Mouse (Mus musculus): Measurements from ENCODE around the gene Tcaim.

DNA sequence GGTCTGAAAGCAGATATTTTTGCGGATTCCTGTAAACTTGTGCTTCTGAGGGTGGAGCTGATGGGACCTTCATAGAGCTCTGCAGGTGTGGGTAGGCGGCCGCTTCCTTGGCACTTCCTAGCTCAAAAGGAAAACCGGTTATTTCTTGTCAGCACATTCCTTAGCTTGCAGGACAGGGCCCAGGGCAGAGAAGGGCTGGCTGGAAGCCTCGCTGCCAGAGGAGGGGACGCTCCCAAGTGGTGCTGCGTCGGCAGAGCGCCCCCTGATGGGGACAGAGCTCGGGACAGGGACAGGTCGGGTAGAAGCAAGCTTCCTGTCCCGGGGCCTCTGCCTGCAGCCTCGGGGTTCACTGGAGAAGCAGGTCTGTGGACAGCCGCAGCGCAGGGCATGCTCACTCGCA is 32.3 kb downstream of the Tcaim start:
- no peak for TF ChIP-seq TAL1 (IDR thresholded peaks at IDR 0.05; ENCODE audit: low read length)
- no peak for TF ChIP-seq GATA1 (IDR thresholded peaks at IDR 0.05; ENCODE audit: low read length)
